Mouse (Mus musculus) cortical plate, adult 2 months (tissue): ENCODE data around the gene Ptprg.

ENCODE experiments used
- CTCF ChIP-seq: fragments of 200-500 bp; IDR thresholded peaks from 2 replicates; pipeline ENCODE4 v1.5.1; 2011; ENCODE audit warnings: mild to moderate bottlenecking, control low read depth, low read length; ENCODE audit not compliant: insufficient read depth; ENCODE audit errors: extremely low read depth
- POLR2A ChIP-seq: fragments of 200-500 bp; IDR thresholded peaks from 2 replicates; pipeline ENCODE4 v1.6.1; 2011; ENCODE audit warnings: mild to moderate bottlenecking, low read length, control low read depth; ENCODE audit not compliant: insufficient read depth; ENCODE audit errors: extremely low read depth

GRCm38 (mm10) chr14:12206138-12206537 lies 652.8 kb downstream of the Ptprg start:
- no peak for TF ChIP-seq CTCF
- TF ChIP-seq POLR2A: no peak
